Mouse (Mus musculus) monocyte, adult 59 days (primary cell): ENCODE measurements around the gene 6720489N17Rik. TPM values are rescaled to one million over a fixed set of nuclear protein-coding genes. Genes with fewer than 3 reads are reported as not detected.

Experiments
- total RNA-seq, 2 experiments: library from RNA; stranded (reverse); gene quantifications; one replicate each; pipeline ENCODE4 v1.2.4; 2023

Gene 6720489N17Rik
- 1 to 10 TPM; 2.7 to 5.8 TPM for total RNA-seq

DNA sequence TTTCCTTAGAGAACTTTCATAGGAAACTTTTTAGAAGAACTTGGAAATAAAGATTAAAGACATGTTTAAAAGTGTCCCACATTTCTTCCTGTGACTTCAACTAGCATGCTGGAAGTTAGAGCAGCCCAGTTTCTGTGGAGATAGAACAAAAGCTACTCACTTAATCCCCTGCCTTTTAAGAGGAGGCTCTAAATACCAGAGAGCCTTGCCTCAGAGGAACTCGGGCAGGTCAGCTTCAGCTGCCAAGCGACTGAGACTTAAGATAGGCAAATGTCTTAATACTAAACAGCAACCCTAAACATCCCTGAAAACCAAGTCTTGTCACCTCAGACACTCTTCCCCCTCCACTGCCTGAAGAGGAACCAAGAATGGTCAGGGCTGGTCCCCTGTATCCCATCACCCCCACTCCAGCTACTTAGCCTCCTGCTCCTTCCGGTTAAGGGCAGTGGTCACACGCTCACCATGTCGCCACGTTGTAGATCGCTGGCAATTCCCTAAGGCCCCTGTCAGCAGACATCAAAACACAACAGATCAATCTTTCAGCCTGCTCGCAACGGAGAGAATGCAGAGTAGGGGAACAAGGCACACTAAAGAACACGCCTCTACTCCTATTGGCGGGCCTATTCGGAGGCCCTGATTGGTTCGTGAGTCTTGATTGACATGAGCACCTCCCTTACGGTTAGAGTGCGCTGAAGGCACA is at the start of gene 6720489N17Rik:
6720489N17Rik (minus strand) TSS at position 606 of the 700 bp plus-strand sequence.

DNA sequence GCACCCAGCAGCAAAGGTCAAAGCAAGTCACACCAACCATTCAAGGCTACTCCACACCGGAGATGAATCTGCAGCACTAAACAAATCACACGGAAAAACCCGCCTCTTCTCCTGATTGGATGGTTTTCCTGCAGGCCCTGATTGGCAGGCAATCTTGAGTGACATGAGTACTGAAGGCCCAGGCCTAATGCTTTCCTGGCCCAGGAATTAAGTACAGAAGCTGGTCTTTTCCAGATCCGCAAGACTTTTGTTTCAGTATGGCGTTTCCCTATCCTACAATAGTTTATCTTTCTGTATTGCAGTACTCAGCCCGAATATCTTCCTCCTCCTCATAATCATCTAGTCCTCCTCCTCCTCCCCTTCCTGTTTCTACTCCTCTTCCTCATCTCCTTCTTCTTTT is 52.9 kb downstream of the 6720489N17Rik start, which contains the start of gene Zfp934:
Zfp934 (minus strand) TSS at position 101 of the 400 bp plus-strand sequence.

DNA sequence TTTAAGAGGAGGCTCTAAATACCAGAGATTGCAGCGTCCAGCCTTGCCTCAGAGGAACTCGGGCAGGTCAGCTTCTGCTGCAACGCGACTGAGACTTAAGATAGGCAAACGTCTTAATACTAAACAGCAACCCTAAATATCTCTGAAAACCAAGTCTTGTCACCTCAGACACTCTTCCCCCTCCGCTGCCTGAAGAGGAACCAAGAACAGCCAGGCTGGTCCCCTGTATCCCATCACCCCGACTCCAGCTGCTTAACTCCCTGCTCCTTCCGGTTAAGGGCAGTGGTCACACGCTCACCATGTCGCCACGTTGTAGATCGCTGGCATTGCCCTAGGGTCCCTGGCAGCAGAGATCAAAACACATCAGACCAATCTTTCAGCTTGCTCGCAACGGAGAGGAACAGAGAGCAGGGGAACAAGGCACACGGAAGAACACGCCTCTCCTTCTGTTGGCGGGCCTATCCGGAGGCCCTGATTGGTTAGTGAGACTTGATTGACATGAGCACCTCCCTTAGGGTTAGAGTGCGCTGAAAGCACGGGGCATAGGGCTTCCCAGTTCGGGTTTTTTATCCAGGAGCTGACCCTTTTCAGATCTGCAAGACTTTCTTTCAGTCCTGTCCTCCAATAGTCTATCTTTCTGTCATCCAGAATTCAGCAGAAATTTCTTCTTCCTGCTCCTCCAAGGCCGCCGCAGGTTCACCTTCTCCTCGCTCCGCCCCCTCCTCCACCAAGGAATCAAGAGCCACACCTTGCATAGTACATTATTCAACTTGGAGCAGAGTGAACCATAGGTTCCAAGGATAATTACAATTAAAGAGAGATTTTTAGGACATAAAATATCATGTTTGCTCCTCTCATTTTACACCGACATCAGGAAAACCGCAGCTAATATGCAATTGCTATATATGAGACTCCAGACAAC is 65.5 kb downstream of the 6720489N17Rik start, which contains the start of gene Zfp935:
Zfp935 (minus strand) TSS at position 323 of the 922 bp plus-strand sequence.

Other genes starting within 250 kb of the 6720489N17Rik start
- gene Gm3604, start 241.0 kb downstream of the 6720489N17Rik start, total RNA-seq = under 1 TPM; 0.46 to 0.86 TPM
- 10 to 100 TPM; 12.0 to 12.7 TPM for gene Gm49359, start 157.3 kb downstream of the 6720489N17Rik start, total RNA-seq
- gene Zfp935, start 65.7 kb downstream of the 6720489N17Rik start, total RNA-seq = under 1 TPM in 1 of 2 experiments, not detected in 1; 0.94 TPM
- 1 to 10 TPM; 3.9 to 4.4 TPM for gene Zfp934, start 53.0 kb downstream of the 6720489N17Rik start, total RNA-seq
- gene Platr25, start 136.5 kb upstream of the 6720489N17Rik start, total RNA-seq = 1 to 10 TPM; 6.6 to 8.1 TPM
- gene Gm5141, start 161.6 kb upstream of the 6720489N17Rik start, total RNA-seq = 1 to 10 TPM in 1 of 2 experiments, under 1 TPM in 1; 0.92 to 1.9 TPM
- gene Fbp2, start 234.2 kb upstream of the 6720489N17Rik start, total RNA-seq = not detected